Mouse (Mus musculus): ENCODE measurements around the gene Snx17. TPM values are rescaled to one million over a fixed set of nuclear protein-coding genes. Genes with fewer than 3 reads are reported as not detected.

Snx17 gene
- polyA plus RNA-seq, 1 experiment from 2014 or later: 111 TPM

Other genes with a start within 250 kb of the Snx17 start
- 68.9 and 80.2 TPM in 2 replicates for gene Cgref1, start 247.6 kb upstream of the Snx17 start, polyA plus RNA-seq (2015; fragmentation: Nextera tagmentation; extraction: Ambion mirVana)
- gene Preb, start 232.9 kb upstream of the Snx17 start, polyA plus RNA-seq (2015; fragmentation: Nextera tagmentation; extraction: Ambion mirVana): 124 and 125 TPM in 2 replicates
- gene Tcf23, start 224.6 kb upstream of the Snx17 start, polyA plus RNA-seq (2015; fragmentation: Nextera tagmentation; extraction: Ambion mirVana): 0.13 TPM in 1 of 2 replicates, not detected in the other
- 173 and 179 TPM in 2 replicates for gene Atraid, start 144.9 kb upstream of the Snx17 start, polyA plus RNA-seq (2015; fragmentation: Nextera tagmentation; extraction: Ambion mirVana)
- 16.7 and 17.8 TPM in 2 replicates for gene Slc5a6, start 144.3 kb upstream of the Snx17 start, polyA plus RNA-seq (2015; fragmentation: Nextera tagmentation; extraction: Ambion mirVana)
- gene Cad, start 138.4 kb upstream of the Snx17 start, polyA plus RNA-seq (2015; fragmentation: Nextera tagmentation; extraction: Ambion mirVana): 11.6 and 13.5 TPM in 2 replicates
- gene Dnajc5g, start 86.9 kb upstream of the Snx17 start, polyA plus RNA-seq (2015; fragmentation: Nextera tagmentation; extraction: Ambion mirVana): not detected in 2 replicates
- 44.9 and 55.5 TPM in 2 replicates for gene Slc30a3, start 85.0 kb upstream of the Snx17 start, polyA plus RNA-seq (2015; fragmentation: Nextera tagmentation; extraction: Ambion mirVana)
- 0.33 and 1.5 TPM in 2 replicates for gene Trim54, start 76.5 kb upstream of the Snx17 start, polyA plus RNA-seq (2015; fragmentation: Nextera tagmentation; extraction: Ambion mirVana)
- gene Ucn, start 54.4 kb upstream of the Snx17 start, polyA plus RNA-seq (2015; fragmentation: Nextera tagmentation; extraction: Ambion mirVana): 0.41 TPM in 1 of 2 replicates, not detected in the other
- gene Mpv17, start 39.0 kb upstream of the Snx17 start, polyA plus RNA-seq (2015; fragmentation: Nextera tagmentation; extraction: Ambion mirVana): 57.4 and 58.0 TPM in 2 replicates
- gene Gm29609, start 13.3 kb upstream of the Snx17 start, polyA plus RNA-seq (2015; fragmentation: Nextera tagmentation; extraction: Ambion mirVana): 1.5 and 1.9 TPM in 2 replicates
- gene Gtf3c2, start 13.1 kb upstream of the Snx17 start, polyA plus RNA-seq (2015; fragmentation: Nextera tagmentation; extraction: Ambion mirVana): 54.0 and 61.9 TPM in 2 replicates
- gene Eif2b4, start 203 bp downstream of the Snx17 start, polyA plus RNA-seq (2015; fragmentation: Nextera tagmentation; extraction: Ambion mirVana): 86.8 and 90.4 TPM in 2 replicates
- 14.2 and 14.9 TPM in 2 replicates for gene Zfp513, start 9.1 kb downstream of the Snx17 start, polyA plus RNA-seq (2015; fragmentation: Nextera tagmentation; extraction: Ambion mirVana)
- 167 and 173 TPM in 2 replicates for gene Ppm1g, start 27.5 kb downstream of the Snx17 start, polyA plus RNA-seq (2015; fragmentation: Nextera tagmentation; extraction: Ambion mirVana)
- 166 and 168 TPM in 2 replicates for gene Nrbp1, start 47.6 kb downstream of the Snx17 start, polyA plus RNA-seq (2015; fragmentation: Nextera tagmentation; extraction: Ambion mirVana)
- 0.36 and 0.51 TPM in 2 replicates for gene Gm9970, start 48.0 kb downstream of the Snx17 start, polyA plus RNA-seq (2015; fragmentation: Nextera tagmentation; extraction: Ambion mirVana)
- gene Krtcap3, start 58.5 kb downstream of the Snx17 start, polyA plus RNA-seq (2015; fragmentation: Nextera tagmentation; extraction: Ambion mirVana): 3.0 and 11.2 TPM in 2 replicates
- gene Ift172, start 97.9 kb downstream of the Snx17 start, polyA plus RNA-seq (2015; fragmentation: Nextera tagmentation; extraction: Ambion mirVana): 28.9 and 30.4 TPM in 2 replicates
- gene Fndc4, start 102.9 kb downstream of the Snx17 start, polyA plus RNA-seq (2015; fragmentation: Nextera tagmentation; extraction: Ambion mirVana): 102 and 129 TPM in 2 replicates
- gene Gckr, start 104.2 kb downstream of the Snx17 start, polyA plus RNA-seq (2015; fragmentation: Nextera tagmentation; extraction: Ambion mirVana): 0.10 and 0.24 TPM in 2 replicates